9 mouse cellular contexts compared by ENCODE assay signal in genomic region chr8:121262728-121263389, GRCm38 (mm10).
DNase-seq lines count a peak whose midpoint lies in the region; ATAC-seq and TF ChIP-seq lines count a peak whose summit lies in the region.
"Had no signal": no experiment of that assay in that cellular context is flagged by ENCODE, and none has a peak within 500 bp of the region (broad histone marks: within the 10 kb centered on the region; RNA-seq: fewer than 3 reads in every experiment).

No protein-coding gene starts in this region.

- H3K27ac ChIP-seq in heart, embryonic 16.5 days (ENCODE audit: low read length): peak overlapping the region; percentile 67
- peak overlapping the region; percentile 67 for H3K27ac ChIP-seq in limb, embryonic 10.5 days
- H3K27ac ChIP-seq in stomach, postnatal 0 days (replicated peaks): peak overlapping the region; percentile 56
- no peak overlapping the region for H3K27ac ChIP-seq in forebrain, embryonic 13.5 days
- no peak overlapping the region for H3K27ac ChIP-seq in forebrain, postnatal 0 days (ENCODE audit: low read depth, low read length)

- no peak overlapping the region for H3K4me3 ChIP-seq in heart, embryonic 16.5 days (ENCODE audit: low read length)
- H3K4me3 ChIP-seq in limb, embryonic 10.5 days: no peak overlapping the region
- no peak overlapping the region for H3K4me3 ChIP-seq in stomach, postnatal 0 days (ENCODE audit: low read depth, low read length)
- H3K4me3 ChIP-seq in forebrain, embryonic 13.5 days: no peak overlapping the region
- H3K4me3 ChIP-seq in forebrain, postnatal 0 days (ENCODE audit: low read depth, low read length): no peak overlapping the region
- H3K4me3 ChIP-seq: erythroblast, embryonic 14.5 days had no signal

- peak overlapping the region; percentile 24; the same call in 1 of the 2 replicates for H3K9ac ChIP-seq in heart, embryonic 16.5 days (ENCODE audit: low read length)
- no peak overlapping the region for H3K9ac ChIP-seq in stomach, postnatal 0 days (ENCODE audit: low read length)
- no peak overlapping the region for H3K9ac ChIP-seq in forebrain, embryonic 13.5 days
- H3K9ac ChIP-seq in forebrain, postnatal 0 days: no peak overlapping the region

- peak overlapping the region; percentile 27 for H3K4me2 ChIP-seq in heart, embryonic 16.5 days (ENCODE audit: low read depth, low read length)
- peak overlapping the region; percentile 12 for H3K4me2 ChIP-seq in stomach, postnatal 0 days (replicated peaks; ENCODE audit: low read depth)
- H3K4me2 ChIP-seq in forebrain, embryonic 13.5 days: no peak overlapping the region
- no peak overlapping the region for H3K4me2 ChIP-seq in forebrain, postnatal 0 days (ENCODE audit: low read depth)

- 33% methylated on average over 21 of the region's 21 CpGs for WGBS in heart, embryonic 16.5 days
- 80% methylated on average over 21 of the region's 21 CpGs for WGBS in limb, embryonic 10.5 days
- WGBS in stomach, postnatal 0 days: 51% methylated on average over 21 of the region's 21 CpGs
- WGBS in forebrain, embryonic 13.5 days: 84% methylated on average over 21 of the region's 21 CpGs
- WGBS in forebrain, postnatal 0 days: 81% methylated on average over 21 of the region's 21 CpGs

- peaks cover 10% of the 10 kb centered on the region for H3K27me3 ChIP-seq in heart, embryonic 16.5 days (ENCODE audit: control insufficient read depth, insufficient read depth, low read length)
- peaks cover 61% of the 10 kb centered on the region for H3K27me3 ChIP-seq in limb, embryonic 10.5 days (ENCODE audit: low read depth, poor library complexity, severe bottlenecking)
- no peaks in the 10 kb centered on the region for H3K27me3 ChIP-seq in stomach, postnatal 0 days (ENCODE audit: control insufficient read depth, insufficient read depth, low read length)
- H3K27me3 ChIP-seq in forebrain, embryonic 13.5 days: no peaks in the 10 kb centered on the region
- H3K27me3 ChIP-seq in forebrain, postnatal 0 days (ENCODE audit: insufficient read depth, low read length): no peaks in the 10 kb centered on the region

- H3K4me1 ChIP-seq in heart, embryonic 16.5 days (ENCODE audit: control insufficient read depth, insufficient read depth, low read length): peaks cover 28% of the 10 kb centered on the region
- peaks cover 38% of the 10 kb centered on the region for H3K4me1 ChIP-seq in limb, embryonic 10.5 days
- H3K4me1 ChIP-seq in stomach, postnatal 0 days (replicated peaks; ENCODE audit: control insufficient read depth, insufficient read depth): no peaks in the 10 kb centered on the region; the same call in 1 of the 2 replicates
- 0 out of 2 replicates have a peak, but pooled peaks cover 7% of the 10 kb centered on the region for H3K4me1 ChIP-seq in forebrain, embryonic 13.5 days
- no peaks in the 10 kb centered on the region for H3K4me1 ChIP-seq in forebrain, postnatal 0 days (ENCODE audit: insufficient read depth)

- ATAC-seq in heart, embryonic 16.5 days (replicated peaks; ENCODE audit: extremely low read depth, insufficient read depth, low FRiP score): peak; percentile 74
- peak; percentile 73 for ATAC-seq in stomach, postnatal 0 days (ENCODE audit: low FRiP score, low TSS enrichment)
- ATAC-seq in forebrain, embryonic 13.5 days: no peak
- ATAC-seq in forebrain, postnatal 0 days: no peak

- TF ChIP-seq CTCF in stomach, postnatal 0 days (IDR thresholded peaks at IDR 0.05; ENCODE audit: low read depth): no peak
- TF ChIP-seq CTCF in forebrain, postnatal 0 days (IDR thresholded peaks at IDR 0.05; ENCODE audit: low read depth): no peak

- TF ChIP-seq EP300 in stomach, postnatal 0 days (optimal IDR thresholded peaks at IDR 0.05): no peak

- peaks cover 3% of the 10 kb centered on the region; the same call in 1 of the 2 replicates for H3K9me3 ChIP-seq in heart, embryonic 16.5 days (replicated peaks; ENCODE audit: control insufficient read depth, low read length)
- H3K9me3 ChIP-seq in limb, embryonic 10.5 days (replicated peaks): no peaks in the 10 kb centered on the region
- no peaks in the 10 kb centered on the region for H3K9me3 ChIP-seq in stomach, postnatal 0 days (ENCODE audit: control insufficient read depth, low read length)
- H3K9me3 ChIP-seq in forebrain, embryonic 13.5 days (replicated peaks): no peaks in the 10 kb centered on the region
- no peaks in the 10 kb centered on the region for H3K9me3 ChIP-seq in forebrain, postnatal 0 days (ENCODE audit: low read length)

- no peaks in the 10 kb centered on the region for H3K36me3 ChIP-seq in heart, embryonic 16.5 days (ENCODE audit: control insufficient read depth, insufficient read depth)
- H3K36me3 ChIP-seq in limb, embryonic 10.5 days: no peaks in the 10 kb centered on the region
- no peaks in the 10 kb centered on the region for H3K36me3 ChIP-seq in stomach, postnatal 0 days (ENCODE audit: control insufficient read depth, insufficient read depth, low read length)
- no peaks in the 10 kb centered on the region for H3K36me3 ChIP-seq in forebrain, embryonic 13.5 days (ENCODE audit: poor library complexity, severe bottlenecking)
- H3K36me3 ChIP-seq in forebrain, postnatal 0 days (ENCODE audit: insufficient read depth): no peaks in the 10 kb centered on the region

- DNase-seq in ovary, postnatal 10 days (ENCODE audit: low spot score): peak; percentile 16
- DNase-seq in ovary, adult 18-20 months (ENCODE audit: low spot score): no peak
- no peak for DNase-seq in limb, embryonic 10.5 days (ENCODE audit: low spot score)
- DNase-seq in stomach, postnatal 0 days (ENCODE audit: low spot score): peak; percentile 73
- no peak for DNase-seq in thymus, postnatal 36 days
- no peak for DNase-seq in forebrain, postnatal 0 days

Comparison
In these comparisons a context has a peak if more than half of its experiments do, and no peak if none do; other contexts are left out.
1. DNase-seq: peak in ovary, postnatal 10 days (single experiment) and stomach, postnatal 0 days (single experiment); none in ovary, adult 18-20 months (single experiment), limb, embryonic 10.5 days (single experiment), thymus, postnatal 36 days (0 of 2) and forebrain, postnatal 0 days (single experiment).
2. ATAC-seq: peak in heart, embryonic 16.5 days (single experiment) and stomach, postnatal 0 days (single experiment); none in forebrain, embryonic 13.5 days (single experiment) and forebrain, postnatal 0 days (single experiment).
3. H3K27ac ChIP-seq: peak in heart, embryonic 16.5 days (single experiment), limb, embryonic 10.5 days (single experiment) and stomach, postnatal 0 days (single experiment); none in forebrain, embryonic 13.5 days (single experiment) and forebrain, postnatal 0 days (single experiment).
4. H3K4me2 ChIP-seq: peak in heart, embryonic 16.5 days (single experiment) and stomach, postnatal 0 days (single experiment); none in forebrain, embryonic 13.5 days (single experiment) and forebrain, postnatal 0 days (single experiment).